ENCODE assay signal across 10 mouse cellular contexts in genomic region chr11:17768345-17768759, GRCm38 (mm10).
A peak's percentile ranks its signal among the peaks of the same experiment; 100 is the strongest.
DNase-seq lines count a peak whose midpoint lies in the region; ATAC-seq and TF ChIP-seq lines count a peak whose summit lies in the region.
"Had no signal": no experiment of that assay in that cellular context is flagged by ENCODE, and none has a peak within 500 bp of the region (broad histone marks: within the 10 kb centered on the region; RNA-seq: fewer than 3 reads in every experiment).

No protein-coding gene starts in this region.

- no peak for TF ChIP-seq EP300 in heart, adult 2 months (IDR thresholded peaks at IDR 0.05; ENCODE audit: insufficient read depth, low read depth, low read length)

- no peaks in the 10 kb centered on the region for H3K36me3 ChIP-seq in hindbrain, embryonic 16.5 days (ENCODE audit: control insufficient read depth, insufficient read depth, low read length)
- H3K36me3 ChIP-seq in hindbrain, embryonic 12.5 days = no peaks in the 10 kb centered on the region
- no peaks in the 10 kb centered on the region for H3K36me3 ChIP-seq in heart, adult 2 months (ENCODE audit: control insufficient read depth, insufficient read depth, low read length)
- no peaks in the 10 kb centered on the region for H3K36me3 ChIP-seq in lung, embryonic 16.5 days (ENCODE audit: control insufficient read depth, insufficient read depth, low read length)
- H3K36me3 ChIP-seq: limb, embryonic 12.5 days; neural tube, embryonic 12.5 days had no signal

- no peaks in the 10 kb centered on the region for H3K4me1 ChIP-seq in hindbrain, embryonic 16.5 days (ENCODE audit: control insufficient read depth, insufficient read depth, low read depth, low read length)
- no peaks in the 10 kb centered on the region for H3K4me1 ChIP-seq in hindbrain, embryonic 12.5 days
- no peaks in the 10 kb centered on the region; the same call in 1 of the 2 replicates for H3K4me1 ChIP-seq in heart, adult 2 months (ENCODE audit: control insufficient read depth, insufficient read depth, low read length)
- H3K4me1 ChIP-seq in lung, embryonic 16.5 days (replicated peaks; ENCODE audit: control insufficient read depth, insufficient read depth, low read length) = peaks cover 7% of the 10 kb centered on the region
- H3K4me1 ChIP-seq: limb, embryonic 12.5 days; neural tube, embryonic 12.5 days had no signal

- H3K79me2 ChIP-seq in heart, adult 2 months (replicated peaks; ENCODE audit: control insufficient read depth, insufficient read depth, low read length) = no peaks in the 10 kb centered on the region

- intact Hi-C loops in heart, adult 2 months (cut with DNase I) = no loop called here

- H3K9me3 ChIP-seq in hindbrain, embryonic 16.5 days (ENCODE audit: control insufficient read depth, low read length) = no peaks in the 10 kb centered on the region
- no peaks in the 10 kb centered on the region for H3K9me3 ChIP-seq in hindbrain, embryonic 12.5 days (replicated peaks)
- H3K9me3 ChIP-seq in lung, embryonic 16.5 days (ENCODE audit: control insufficient read depth, low read length) = no peaks in the 10 kb centered on the region
- H3K9me3 ChIP-seq: limb, embryonic 12.5 days; neural tube, embryonic 12.5 days had no signal

- no peak for TF ChIP-seq POLR2A in heart, adult 2 months (IDR thresholded peaks at IDR 0.05; ENCODE audit: insufficient read depth, low read depth, low read length)

- H3K9ac ChIP-seq in hindbrain, embryonic 16.5 days (ENCODE audit: low read depth, low read length) = no peak overlapping the region
- no peak overlapping the region for H3K9ac ChIP-seq in hindbrain, embryonic 12.5 days
- H3K9ac ChIP-seq in heart, adult 2 months (ENCODE audit: low read depth, low read length) = no peak overlapping the region
- no peak overlapping the region for H3K9ac ChIP-seq in lung, embryonic 16.5 days (ENCODE audit: low read length)
- H3K9ac ChIP-seq: limb, embryonic 12.5 days; neural tube, embryonic 12.5 days had no signal

- H3K4me2 ChIP-seq in hindbrain, embryonic 16.5 days (ENCODE audit: low read length) = no peak overlapping the region
- no peak overlapping the region for H3K4me2 ChIP-seq in hindbrain, embryonic 12.5 days (replicated peaks)
- H3K4me2 ChIP-seq in lung, embryonic 16.5 days (ENCODE audit: low read depth, low read length) = no peak overlapping the region
- H3K4me2 ChIP-seq: limb, embryonic 12.5 days; neural tube, embryonic 12.5 days had no signal

- no peaks in the 10 kb centered on the region for H3K27me3 ChIP-seq in hindbrain, embryonic 16.5 days (replicated peaks; ENCODE audit: control insufficient read depth, insufficient read depth, low read length)
- H3K27me3 ChIP-seq in hindbrain, embryonic 12.5 days = no peaks in the 10 kb centered on the region
- H3K27me3 ChIP-seq in heart, adult 2 months (ENCODE audit: control insufficient read depth, insufficient read depth, low read length) = no peaks in the 10 kb centered on the region
- H3K27me3 ChIP-seq in lung, embryonic 16.5 days (ENCODE audit: control insufficient read depth, insufficient read depth, low read depth, low read length) = no peaks in the 10 kb centered on the region
- H3K27me3 ChIP-seq: limb, embryonic 12.5 days; neural tube, embryonic 12.5 days had no signal

- no peak overlapping the region for H3K4me3 ChIP-seq in hindbrain, embryonic 16.5 days (ENCODE audit: low read length)
- no peak overlapping the region for H3K4me3 ChIP-seq in hindbrain, embryonic 12.5 days
- no peak overlapping the region for H3K4me3 ChIP-seq in heart, adult 2 months
- H3K4me3 ChIP-seq in lung, embryonic 16.5 days (ENCODE audit: low read length) = no peak overlapping the region
- H3K4me3 ChIP-seq: limb, embryonic 12.5 days; neural tube, embryonic 12.5 days had no signal

- peak; percentile 71; the same call in 1 of the 2 replicates for ATAC-seq in hindbrain, embryonic 16.5 days
- no peak for ATAC-seq in hindbrain, embryonic 12.5 days (ENCODE audit: low FRiP score)
- ATAC-seq in lung, embryonic 16.5 days (ENCODE audit: low read depth) = peak; percentile 87

- no peak for TF ChIP-seq CTCF in heart, adult 2 months (IDR thresholded peaks at IDR 0.05)

- peak; percentile 87 for DNase-seq in adrenal gland, adult 8-10 months
- peak; percentile 38 to 58 for DNase-seq in heart, adult 2 months
- no peak for DNase-seq in spleen, postnatal 36 days (ENCODE audit: low spot score in 2 of 2)
- DNase-seq in right cerebral cortex, postnatal 25 days = no peak
- no peak for DNase-seq in right cerebral cortex, postnatal 10 days (ENCODE audit: low spot score in 2 of 2)

- no peak overlapping the region for H3K27ac ChIP-seq in hindbrain, embryonic 16.5 days (ENCODE audit: low read depth, low read length)
- H3K27ac ChIP-seq in hindbrain, embryonic 12.5 days = no peak overlapping the region
- H3K27ac ChIP-seq in heart, adult 2 months = no peak overlapping the region
- no peak overlapping the region for H3K27ac ChIP-seq in lung, embryonic 16.5 days (ENCODE audit: low read length)
- H3K27ac ChIP-seq: limb, embryonic 12.5 days; neural tube, embryonic 12.5 days had no signal

Comparison
In these comparisons a context has a peak if more than half of its experiments do, and no peak if none do; other contexts are left out.
1. DNase-seq: peak in adrenal gland, adult 8-10 months (single experiment) and heart, adult 2 months (2 of 2); none in spleen, postnatal 36 days (0 of 2), right cerebral cortex, postnatal 25 days (single experiment) and right cerebral cortex, postnatal 10 days (0 of 2).